Mouse (Mus musculus): ENCODE data around the gene Pcsk6. TPM values are rescaled to one million over a fixed set of nuclear protein-coding genes. Genes with fewer than 3 reads are reported as not detected.

Gene Pcsk6
- total and polyA plus RNA-seq, 3 experiments: 0.01 TPM; not detected in 2

DNA sequence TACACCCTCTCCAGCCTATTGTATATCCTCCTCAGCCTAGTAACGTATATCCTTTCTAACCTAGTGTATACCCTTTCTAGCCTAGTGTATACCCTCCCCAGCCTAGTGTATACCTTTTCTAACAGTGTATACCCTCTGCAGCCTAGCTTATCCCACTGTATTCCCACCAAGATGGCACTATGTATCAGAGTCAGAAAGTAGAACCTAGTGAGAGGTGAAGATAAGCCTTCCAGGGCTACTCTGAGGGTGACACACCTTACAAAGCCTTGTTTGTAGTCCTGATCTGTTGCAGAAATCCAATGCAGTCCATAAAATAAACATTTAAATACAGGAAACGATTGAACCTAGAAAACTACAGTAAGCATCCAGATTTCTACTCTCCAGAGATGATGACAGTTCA lies 12.4 kb downstream of the Pcsk6 start:
- H3K27ac ChIP-seq (ENCODE audit: control insufficient read depth, low read depth, low read length): no peak overlapping the region
- no peaks in the 10 kb centered on the region for H3K9me3 ChIP-seq (replicated peaks; ENCODE audit: insufficient read depth, low read length)
- peaks cover 0 to 18% of the 10 kb centered on the region in 2 experiments; a peak in 2 of 4 replicates for H3K36me3 ChIP-seq (ENCODE audit: control insufficient read depth in 1 of 2, insufficient read depth in 2 of 2, low read length in 2 of 2)
- no peak overlapping the region for H3K9ac ChIP-seq (ENCODE audit: control insufficient read depth, low read depth, low read length, poor library complexity, severe bottlenecking)
- DNase-seq (ENCODE audit: low read depth, low spot score): no peak
- TF ChIP-seq TBP (IDR thresholded peaks at IDR 0.05; ENCODE audit: low read depth, low read length): no peak
- no peak for TF ChIP-seq MYC (IDR thresholded peaks at IDR 0.05; ENCODE audit: low read depth, low read length)
- TF ChIP-seq JUND (IDR thresholded peaks at IDR 0.05; ENCODE audit: low read depth, low read length): no peak
- TF ChIP-seq MYB (IDR thresholded peaks at IDR 0.05; ENCODE audit: low read depth, low read length): no peak
- TF ChIP-seq NRF1 (IDR thresholded peaks at IDR 0.05; ENCODE audit: insufficient read depth, low read depth, low read length, poor library complexity, severe bottlenecking): no peak
- no peak for TF ChIP-seq POLR2A (IDR thresholded peaks at IDR 0.05; ENCODE audit: control insufficient read depth in 1 of 2, insufficient read depth in 1 of 2, low read depth in 1 of 2, low read length in 2 of 2, poor library complexity in 1 of 2)
- no peak for TF ChIP-seq ZC3H11A (IDR thresholded peaks at IDR 0.05; ENCODE audit: low read depth, low read length)
- TF ChIP-seq GABPA (IDR thresholded peaks at IDR 0.05; ENCODE audit: low read depth, low read length): no peak
- no peak for TF ChIP-seq SIN3A (IDR thresholded peaks at IDR 0.05; ENCODE audit: low read length)
- no peak for TF ChIP-seq HCFC1 (IDR thresholded peaks at IDR 0.05; ENCODE audit: low read depth, low read length)
- no peak for TF ChIP-seq CHD2 (IDR thresholded peaks at IDR 0.05; ENCODE audit: low read length)
- no peak for TF ChIP-seq MEF2A (IDR thresholded peaks at IDR 0.05; ENCODE audit: extremely low read depth, insufficient replicate concordance, low read depth, low read length, poor library complexity, severe bottlenecking)
- no peak for TF ChIP-seq BHLHE40 (IDR thresholded peaks at IDR 0.05; ENCODE audit: borderline replicate concordance, low read depth, low read length)
- TF ChIP-seq MXI1 (IDR thresholded peaks at IDR 0.05; ENCODE audit: low read depth, low read length): no peak
- no peak for TF ChIP-seq RAD21 (IDR thresholded peaks at IDR 0.05; ENCODE audit: low read depth, low read length)
- TF ChIP-seq POLR2AphosphoS5 (IDR thresholded peaks at IDR 0.05; ENCODE audit: borderline replicate concordance, low read depth, low read length): no peak
- no peak for TF ChIP-seq NELFE (IDR thresholded peaks at IDR 0.05; ENCODE audit: low read depth, low read length)
- no peak for TF ChIP-seq ZMIZ1 (IDR thresholded peaks at IDR 0.05; ENCODE audit: low read depth, low read length)
- no peak for TF ChIP-seq POLR2AphosphoS2 (IDR thresholded peaks at IDR 0.05; ENCODE audit: low read length)
- no peak for TF ChIP-seq EP300 (IDR thresholded peaks at IDR 0.05; ENCODE audit: low read depth in 1 of 2, low read length in 2 of 2)
- H3K4me1 ChIP-seq (ENCODE audit: control insufficient read depth in 1 of 2, insufficient read depth in 2 of 2, low read length in 2 of 2): peaks cover 3 to 17% of the 10 kb centered on the region in 2 experiments
- no peak overlapping the region for H3K4me3 ChIP-seq (ENCODE audit: control insufficient read depth in 1 of 2, insufficient read depth in 1 of 2, low read depth in 2 of 2, low read length in 2 of 2)
- no peaks in the 10 kb centered on the region for H3K27me3 ChIP-seq (ENCODE audit: control insufficient read depth in 1 of 2, insufficient read depth in 2 of 2, low read length in 2 of 2)
- no peaks in the 10 kb centered on the region for H3K79me2 ChIP-seq (ENCODE audit: control insufficient read depth, insufficient read depth, low read length, poor library complexity)

DNA sequence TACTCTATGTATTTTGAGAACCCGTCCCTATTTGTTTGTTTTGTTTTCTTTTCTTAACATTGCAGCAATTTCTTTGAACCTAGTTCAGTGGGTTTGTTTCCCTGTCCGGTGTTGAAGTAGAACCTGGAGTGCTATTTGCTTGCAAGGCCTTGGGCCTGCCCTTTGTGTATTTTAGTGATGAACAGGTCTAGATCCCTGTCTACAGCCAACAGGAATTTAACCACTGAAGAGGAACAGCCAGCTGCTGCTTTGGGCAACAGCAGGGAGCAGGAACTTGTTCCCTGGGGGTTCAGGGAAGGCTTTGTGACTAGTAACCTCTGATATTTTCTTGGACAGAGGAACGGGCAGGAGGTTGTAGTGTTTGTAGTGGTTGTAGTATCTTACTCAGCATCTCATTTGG lies 15.1 kb downstream of the Pcsk6 start:
- Histone ChIP-seq H3K9ac (ENCODE audit: control insufficient read depth, low read depth, low read length, poor library complexity, severe bottlenecking) (no peak overlapping the region), H3K4me3 (ENCODE audit: control insufficient read depth in 1 of 2, insufficient read depth in 1 of 2, low read depth in 2 of 2, low read length in 2 of 2) (no peak overlapping the region), H3K27ac (ENCODE audit: control insufficient read depth, low read depth, low read length) (no peak overlapping the region), H3K79me2 (ENCODE audit: control insufficient read depth, insufficient read depth, low read length, poor library complexity) (no peaks in the 10 kb centered on the region), H3K9me3 (replicated peaks; ENCODE audit: insufficient read depth, low read length) (no peaks in the 10 kb centered on the region), H3K4me1 (ENCODE audit: control insufficient read depth in 1 of 2, insufficient read depth in 2 of 2, low read length in 2 of 2) (peaks cover 3 to 27% of the 10 kb centered on the region in 2 experiments), H3K36me3 (ENCODE audit: control insufficient read depth in 1 of 2, insufficient read depth in 2 of 2, low read length in 2 of 2) (peaks cover 0 to 28% of the 10 kb centered on the region in 2 experiments; a peak in 2 of 4 replicates), H3K27me3 (ENCODE audit: control insufficient read depth in 1 of 2, insufficient read depth in 2 of 2, low read length in 2 of 2) (no peaks in the 10 kb centered on the region)
- DNase-seq (ENCODE audit: low read depth, low spot score): no peak
- TF ChIP-seq NRF1 (IDR thresholded peaks at IDR 0.05; ENCODE audit: insufficient read depth, low read depth, low read length, poor library complexity, severe bottlenecking) (no peak), CHD2 (IDR thresholded peaks at IDR 0.05; ENCODE audit: low read length) (no peak), SIN3A (IDR thresholded peaks at IDR 0.05; ENCODE audit: low read length) (no peak), E2F4 (IDR thresholded peaks at IDR 0.05; ENCODE audit: borderline replicate concordance, low read depth, low read length) (no peak), POLR2AphosphoS5 (IDR thresholded peaks at IDR 0.05; ENCODE audit: borderline replicate concordance, low read depth, low read length) (no peak), POLR2AphosphoS2 (IDR thresholded peaks at IDR 0.05; ENCODE audit: low read length) (no peak), JUND (IDR thresholded peaks at IDR 0.05; ENCODE audit: low read depth, low read length) (no peak), CHD1 (IDR thresholded peaks at IDR 0.05; ENCODE audit: low read depth, low read length) (no peak), ZMIZ1 (IDR thresholded peaks at IDR 0.05; ENCODE audit: low read depth, low read length) (no peak), ZC3H11A (IDR thresholded peaks at IDR 0.05; ENCODE audit: low read depth, low read length) (no peak), TBP (IDR thresholded peaks at IDR 0.05; ENCODE audit: low read depth, low read length) (no peak), CTCF (IDR thresholded peaks at IDR 0.05 in 2 of 3, conservative IDR thresholded peaks at IDR 0.05 in 1 of 3; ENCODE audit: control insufficient read depth in 1 of 3, insufficient read depth in 1 of 3, low read depth in 2 of 3, low read length in 3 of 3, poor library complexity in 1 of 3, severe bottlenecking in 1 of 3) (no peak), TCF12 (IDR thresholded peaks at IDR 0.05; ENCODE audit: low read depth, low read length) (no peak), KAT2A (conservative IDR thresholded peaks at IDR 0.05; ENCODE audit: low read depth, low read length) (no peak), BHLHE40 (IDR thresholded peaks at IDR 0.05; ENCODE audit: borderline replicate concordance, low read depth, low read length) (no peak), SMC3 (IDR thresholded peaks at IDR 0.05; ENCODE audit: low read depth, low read length) (no peak), ZKSCAN1 (IDR thresholded peaks at IDR 0.05; ENCODE audit: low read depth, low read length) (no peak), MEF2A (IDR thresholded peaks at IDR 0.05; ENCODE audit: extremely low read depth, insufficient replicate concordance, low read depth, low read length, poor library complexity, severe bottlenecking) (no peak), GATA1 (IDR thresholded peaks at IDR 0.05; ENCODE audit: low read depth, low read length) (no peak), TAL1 (IDR thresholded peaks at IDR 0.05; ENCODE audit: low read length) (no peak)
